Mouse (Mus musculus) midbrain, embryonic 11.5 days (tissue): ENCODE data around the gene Mfsd13b. TPM values are rescaled to one million over a fixed set of nuclear protein-coding genes. Genes with fewer than 3 reads are reported as not detected.
"Not testable (repeated sequence)": the region's sequence is repeated elsewhere in the genome, so short reads cannot be mapped to it uniquely, and the experiment has no call there.

Experiments
- ATAC-seq: fragments of 200-750 bp; cut with Nextera tagmentation; 2 replicates; pipeline ENCODE4 v1.8.0; 2017; ENCODE audit warnings: moderate TSS enrichment, moderate library complexity; ENCODE audit not compliant: low FRiP score
- DNase-seq: peaks from one replicate; pipeline ENCODE4 v3.0.0; 2015; ENCODE audit warnings: low spot score; ENCODE audit errors: missing footprints
- H3K27ac ChIP-seq: fragments of 300-500 bp; sonication (generic); 2 replicates; pipeline ENCODE4 v1.5.1; 2014; ENCODE audit warnings: low read depth, low read length
- H3K27me3 ChIP-seq: fragments of 300-500 bp; sonication (generic); 2 replicates; pipeline ENCODE4 v1.6.1; 2014; ENCODE audit warnings: mild to moderate bottlenecking, low read length, moderate library complexity, mixed read lengths; ENCODE audit not compliant: control insufficient read depth, insufficient read depth
- H3K36me3 ChIP-seq: fragments of 300-500 bp; sonication (generic); 2 replicates; pipeline ENCODE4 v1.6.1; 2014; ENCODE audit warnings: mild to moderate bottlenecking, low read length, moderate library complexity, mixed read lengths; ENCODE audit not compliant: control insufficient read depth, insufficient read depth
- H3K4me1 ChIP-seq: fragments of 300-500 bp; sonication (generic); 2 replicates; pipeline ENCODE4 v1.6.1; 2014; ENCODE audit warnings: low read length; ENCODE audit not compliant: control insufficient read depth, insufficient read depth
- H3K4me2 ChIP-seq: fragments of 300-500 bp; sonication (generic); 2 replicates; pipeline ENCODE4 v1.6.1; 2014; ENCODE audit warnings: mild to moderate bottlenecking, moderate library complexity
- H3K4me3 ChIP-seq: fragments of 300-500 bp; sonication (generic); 2 replicates; pipeline ENCODE4 v1.5.1; 2014; ENCODE audit warnings: low read depth, low read length
- H3K9ac ChIP-seq: fragments of 300-500 bp; sonication (generic); 2 replicates; pipeline ENCODE4 v1.6.1; 2014; ENCODE audit warnings: low read length
- H3K9me3 ChIP-seq: fragments of 300-500 bp; sonication (generic); 2 replicates; pipeline ENCODE4 v1.6.1; 2016; ENCODE audit warnings: low read length; ENCODE audit not compliant: control insufficient read depth
- WGBS: fragments of 180-500 bp; shearing (Covaris S2); extraction: QIAGEN DNeasy Blood & Tissue Kit; methylation state at CpG from one replicate; pipeline ENCODE4 v1.1.7; 2014; 5-methylcytosine and 5-hydroxymethylcytosine counted together
- polyA plus RNA-seq: library from polyadenylated mRNA; unstranded; fragments of >200 nt; fragmentation: Nextera tagmentation; extraction: Ambion mirVana; gene quantifications from 2 replicates; pipeline ENCODE4 v1.2.1, GENCODE M21; 2014

The Mfsd13b gene
- polyA plus RNA-seq, 1 experiment from 2014 or later, result 0.29 TPM

DNA sequence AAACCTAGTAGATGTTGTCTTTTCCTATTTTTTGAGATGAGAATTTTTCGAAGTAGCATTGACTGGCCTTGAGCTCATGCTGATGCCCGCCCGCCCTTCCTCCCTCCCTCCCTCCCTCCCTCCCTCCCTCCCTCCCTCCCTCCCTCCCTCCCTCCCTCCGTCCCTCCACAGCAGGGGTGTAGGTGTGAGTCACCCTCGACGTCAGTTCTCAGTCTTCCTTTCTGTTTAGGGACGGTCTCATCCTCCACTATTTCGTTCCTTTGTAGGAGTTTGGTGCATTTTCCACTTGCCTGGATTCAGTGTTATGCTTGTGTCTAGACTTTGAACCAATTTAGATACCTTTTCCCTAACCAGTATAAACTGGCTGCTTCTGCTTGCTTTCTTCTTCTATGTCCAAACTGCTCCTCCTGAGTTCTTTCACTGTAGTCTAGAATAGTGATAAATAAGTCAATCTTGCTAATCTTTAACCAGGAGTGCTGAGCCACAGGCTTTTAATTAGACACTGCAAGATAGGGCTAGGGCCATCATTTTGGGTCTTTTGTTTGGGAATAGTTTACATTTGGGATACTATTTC is 38.3 kb upstream of the Mfsd13b start:
- H3K27ac ChIP-seq, result no peak overlapping the region
- H3K27me3 ChIP-seq, result no peaks in the 10 kb centered on the region
- no peak overlapping the region for H3K4me2 ChIP-seq
- ATAC-seq, result no peak
- H3K9ac ChIP-seq, result no peak overlapping the region
- H3K36me3 ChIP-seq, result peaks cover 26% of the 10 kb centered on the region
- H3K4me1 ChIP-seq, result no peaks in the 10 kb centered on the region
- H3K9me3 ChIP-seq, result no peaks in the 10 kb centered on the region
- H3K4me3 ChIP-seq, result no peak overlapping the region
- no peak for DNase-seq
- 72% methylated on average over 6 of the region's 8 CpGs for WGBS

DNA sequence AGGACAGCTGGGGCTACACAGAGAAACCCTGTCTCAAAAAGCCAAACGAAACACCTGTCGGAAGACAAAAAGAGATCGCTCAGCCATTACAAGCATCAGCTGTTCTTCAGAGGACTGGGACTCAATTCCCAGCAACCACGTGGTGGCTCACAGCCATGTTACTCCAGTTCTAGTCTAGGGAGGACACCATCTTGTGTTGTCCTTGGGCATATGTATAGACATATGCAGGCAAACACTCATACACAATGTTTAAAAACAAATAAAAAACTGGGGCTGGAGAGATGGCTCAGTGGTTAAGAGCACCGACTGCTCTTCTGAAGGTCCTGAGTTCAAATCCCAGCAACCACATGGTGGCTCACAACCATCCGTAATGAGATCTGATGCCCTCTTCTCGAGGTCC is 28.7 kb upstream of the Mfsd13b start:
- H3K4me3 ChIP-seq, DNase-seq, H3K4me1 ChIP-seq, H3K27ac ChIP-seq, H3K27me3 ChIP-seq, ATAC-seq, H3K9ac ChIP-seq, H3K9me3 ChIP-seq, H3K36me3 ChIP-seq, H3K4me2 ChIP-seq: not testable (repeated sequence)
- WGBS, result 84% methylated on average over 7 of the region's 7 CpGs

DNA sequence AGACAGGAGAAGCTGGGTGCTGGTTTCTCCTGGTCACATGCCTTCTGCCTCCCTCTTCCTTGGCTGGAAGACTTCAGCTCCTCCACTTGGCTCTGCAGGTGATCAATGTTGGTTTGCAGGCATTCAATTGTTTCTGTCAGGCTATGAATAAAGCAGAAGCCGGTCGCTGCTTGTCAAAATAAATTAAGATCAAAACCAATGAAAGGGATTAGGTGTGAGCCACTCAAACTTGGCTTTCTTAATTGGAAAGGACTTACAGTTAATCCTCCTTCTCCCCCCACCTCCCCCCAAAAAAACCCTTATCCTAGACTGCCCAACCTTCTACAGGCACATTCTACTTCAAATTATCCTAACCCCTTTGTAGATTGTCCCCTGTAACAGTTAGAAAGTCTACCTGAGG is 22.2 kb upstream of the Mfsd13b start:
- Histone ChIP-seq H3K27ac (no peak overlapping the region), H3K27me3 (no peaks in the 10 kb centered on the region), H3K4me3 (no peak overlapping the region), H3K9ac (no peak overlapping the region), H3K9me3 (no peaks in the 10 kb centered on the region), H3K4me2 (no peak overlapping the region), H3K4me1 (no peaks in the 10 kb centered on the region), H3K36me3 (peaks cover 8% of the 10 kb centered on the region; the same call in 1 of the 2 replicates)
- DNase-seq, result no peak
- 53% methylated on average over 2 of the region's 2 CpGs for WGBS
- no peak for ATAC-seq

DNA sequence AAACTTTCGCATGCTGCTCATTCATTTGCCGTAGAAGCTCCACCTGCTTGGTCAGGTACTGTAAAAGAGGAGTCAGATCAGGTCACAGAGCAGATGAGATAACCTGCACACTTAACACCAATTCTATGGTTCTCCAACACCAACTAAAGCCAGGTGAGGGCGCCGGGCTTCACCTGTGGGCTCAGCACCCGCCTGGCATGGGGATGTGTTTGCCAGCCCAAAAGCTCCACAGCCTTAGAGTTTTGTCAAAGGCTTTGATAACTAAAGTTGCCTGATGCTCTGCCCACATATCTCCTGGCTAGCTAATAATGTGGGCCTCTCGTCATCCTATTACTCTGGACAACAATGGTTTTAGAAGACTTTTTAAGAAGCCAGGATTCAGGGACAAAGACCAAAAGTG is 21.7 kb upstream of the Mfsd13b start:
- Histone ChIP-seq H3K4me1 (no peaks in the 10 kb centered on the region), H3K9me3 (no peaks in the 10 kb centered on the region), H3K4me3 (no peak overlapping the region), H3K4me2 (no peak overlapping the region), H3K9ac (no peak overlapping the region), H3K27ac (no peak overlapping the region), H3K36me3 (peaks cover 8% of the 10 kb centered on the region; the same call in 1 of the 2 replicates), H3K27me3 (no peaks in the 10 kb centered on the region)
- ATAC-seq (no peak), DNase-seq (no peak)
- WGBS, result 79% methylated on average over 6 of the region's 6 CpGs

DNA sequence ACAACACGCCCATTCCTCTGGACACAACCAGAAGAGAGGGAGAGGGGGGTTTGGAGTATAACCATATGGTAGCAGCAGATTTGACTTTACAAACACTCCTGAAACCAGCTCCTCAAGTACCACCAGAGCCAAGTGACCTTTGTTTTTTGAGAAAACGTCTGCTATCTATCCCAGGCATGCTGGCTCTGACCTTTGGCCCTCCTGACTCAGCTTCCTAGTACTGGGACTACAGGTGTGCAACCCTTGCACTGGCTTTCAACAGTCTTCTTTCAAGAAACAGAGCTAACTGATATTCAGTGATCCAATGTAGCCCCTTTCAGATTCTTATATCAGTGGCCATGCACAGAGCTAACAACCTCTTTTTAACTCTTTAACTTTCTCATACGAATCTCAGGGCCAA is 20.4 kb upstream of the Mfsd13b start:
- ATAC-seq, result no peak
- WGBS, result 79% methylated on average over 3 of the region's 3 CpGs
- peaks cover 8% of the 10 kb centered on the region; the same call in 1 of the 2 replicates for H3K36me3 ChIP-seq

DNA sequence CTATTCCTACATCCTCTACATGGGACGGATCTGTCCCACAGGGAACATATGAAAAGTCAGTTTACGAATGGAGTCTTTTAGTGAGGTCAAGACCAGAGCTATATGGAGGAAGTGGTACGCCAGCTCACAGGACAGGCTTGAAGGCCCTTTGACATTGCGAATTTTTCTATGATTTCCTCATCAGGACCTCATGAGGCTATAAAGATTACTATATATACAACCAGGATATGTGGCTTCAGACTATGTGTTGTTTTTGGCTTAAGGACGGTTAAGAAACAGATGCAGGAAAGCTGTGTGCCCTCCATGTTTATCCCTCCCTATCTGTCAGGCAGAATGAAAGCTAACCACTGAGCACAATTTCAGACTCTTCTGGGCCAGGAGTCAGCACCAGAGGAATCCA is 19.2 kb upstream of the Mfsd13b start:
- no peak overlapping the region for H3K4me2 ChIP-seq
- ATAC-seq (no peak), DNase-seq (no peak)
- H3K27ac ChIP-seq, result no peak overlapping the region
- H3K27me3 ChIP-seq, result no peaks in the 10 kb centered on the region
- WGBS, result 94% methylated on average over 5 of the region's 5 CpGs
- no peaks in the 10 kb centered on the region for H3K4me1 ChIP-seq
- no peaks in the 10 kb centered on the region for H3K9me3 ChIP-seq
- no peak overlapping the region for H3K4me3 ChIP-seq
- no peak overlapping the region for H3K9ac ChIP-seq
- peaks cover 4% of the 10 kb centered on the region; the same call in 1 of the 2 replicates for H3K36me3 ChIP-seq

More for the DNA sequence above, 20.4 kb upstream of the Mfsd13b start:
- Histone ChIP-seq H3K4me1 (no peaks in the 10 kb centered on the region), H3K27ac (no peak overlapping the region), H3K27me3 (no peaks in the 10 kb centered on the region), H3K9me3 (no peaks in the 10 kb centered on the region), H3K4me2 (no peak overlapping the region), H3K9ac (no peak overlapping the region), H3K4me3 (no peak overlapping the region)
- DNase-seq, result no peak

DNA sequence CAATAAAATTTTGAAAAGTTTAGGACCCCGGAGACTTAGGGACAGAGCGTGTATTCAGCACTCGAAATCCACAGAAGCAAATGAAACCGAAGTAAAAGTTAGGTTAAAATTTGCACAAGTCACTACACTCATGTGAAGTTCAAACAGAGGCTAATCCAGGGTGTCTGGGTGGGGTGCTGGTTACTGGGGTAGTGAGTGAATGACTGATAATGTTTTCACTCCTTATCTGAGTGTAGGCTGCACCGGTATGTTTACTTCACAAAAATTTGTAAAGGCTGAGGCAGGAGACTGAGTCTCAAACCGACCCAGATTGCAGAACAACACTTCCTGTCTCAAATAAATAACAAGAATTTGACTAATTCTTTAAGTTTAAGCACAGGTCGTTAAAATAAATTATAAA is 13.1 kb upstream of the Mfsd13b start:
- Histone ChIP-seq H3K27ac (no peak overlapping the region), H3K9ac (no peak overlapping the region), H3K4me3 (no peak overlapping the region), H3K4me1 (no peaks in the 10 kb centered on the region), H3K9me3 (no peaks in the 10 kb centered on the region), H3K27me3 (no peaks in the 10 kb centered on the region), H3K36me3 (no peaks in the 10 kb centered on the region; the same call in 1 of the 2 replicates), H3K4me2 (no peak overlapping the region)
- ATAC-seq, result no peak
- 87% methylated on average over 7 of the region's 7 CpGs for WGBS
- no peak for DNase-seq

DNA sequence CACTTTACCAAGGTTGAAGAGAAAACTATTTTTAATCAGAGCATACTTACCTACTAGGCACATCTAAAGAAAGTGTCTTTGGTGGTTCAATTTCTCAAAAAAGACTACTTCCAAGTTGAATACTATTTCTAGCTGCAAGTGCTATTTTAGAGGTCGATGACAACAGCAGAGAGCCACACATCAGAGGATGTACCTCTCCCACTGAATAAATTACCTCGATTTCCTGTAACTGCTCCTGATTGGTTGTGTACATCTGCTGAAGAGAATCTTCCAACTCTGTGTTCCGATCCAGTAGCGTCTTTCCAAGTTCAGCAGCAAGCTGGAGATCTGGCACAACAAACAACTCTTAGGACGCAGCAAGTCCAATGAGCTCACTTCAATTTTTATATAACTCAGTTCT is 12.2 kb upstream of the Mfsd13b start:
- H3K4me1 ChIP-seq, result no peaks in the 10 kb centered on the region
- no peak for ATAC-seq
- 95% methylated on average over 5 of the region's 5 CpGs for WGBS

DNA sequence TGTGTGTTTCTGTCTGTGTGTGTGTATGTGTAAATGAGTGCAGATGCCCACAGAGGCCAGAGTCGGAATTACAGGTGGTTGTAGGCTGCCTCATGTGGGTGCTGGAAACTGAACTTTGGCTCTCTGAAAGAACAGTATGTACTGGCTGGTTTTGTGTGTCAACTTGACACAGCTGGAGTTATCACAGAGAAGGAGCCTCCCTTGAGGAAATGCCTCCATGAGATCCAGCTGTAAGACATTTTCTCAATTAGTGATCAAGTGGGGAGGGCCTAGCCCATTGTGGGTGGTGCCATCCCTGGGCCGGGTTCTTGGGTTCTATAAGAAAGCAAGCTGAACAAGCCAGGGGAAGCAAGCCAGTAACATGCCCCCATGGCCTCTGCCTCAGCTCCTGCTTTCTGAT is 9.8 kb upstream of the Mfsd13b start:
- not testable (repeated sequence) for ATAC-seq, H3K4me2 ChIP-seq, H3K9me3 ChIP-seq, H3K27me3 ChIP-seq, H3K4me1 ChIP-seq, H3K9ac ChIP-seq, DNase-seq, H3K27ac ChIP-seq, H3K4me3 ChIP-seq, H3K36me3 ChIP-seq
- WGBS, result 73% methylated on average over 2 of the region's 2 CpGs

More for the DNA sequence above, 12.2 kb upstream of the Mfsd13b start:
- Histone ChIP-seq H3K27me3 (no peaks in the 10 kb centered on the region), H3K4me2 (no peak overlapping the region), H3K27ac (no peak overlapping the region), H3K36me3 (no peaks in the 10 kb centered on the region; the same call in 1 of the 2 replicates), H3K9ac (no peak overlapping the region), H3K4me3 (no peak overlapping the region), H3K9me3 (no peaks in the 10 kb centered on the region)
- DNase-seq, result no peak
